Mouse (Mus musculus): ENCODE data around the gene Dspp.

The Dspp gene

GRCm38 (mm10) chr5:104201153-104201950 lies 30.8 kb downstream of the Dspp start:
- peak; percentile 85 for DNase-seq (ENCODE audit: low read depth)

GRCm38 (mm10) chr5:104202351-104202750 lies 31.8 kb downstream of the Dspp start, which contains the start of gene Dmp1:
Dmp1 (plus strand) TSS chr5:104202613.
- DNase-seq (ENCODE audit: low read depth) = no peak

GRCm38 (mm10) chr5:104212531-104212930 lies 42.0 kb downstream of the Dspp start:
- DNase-seq (ENCODE audit: low read depth) = no peak

- DNase-seq (ENCODE audit: low read depth) = peak; percentile 76
Measured at GRCm38 (mm10) chr5:104218926-104219325, 48.4 kb downstream of the Dspp start.

- no peak for DNase-seq (ENCODE audit: low read depth)
Measured at GRCm38 (mm10) chr5:104224299-104224698, 53.8 kb downstream of the Dspp start.

- DNase-seq (ENCODE audit: low read depth) = no peak
Measured at GRCm38 (mm10) chr5:104224750-104225149, 54.2 kb downstream of the Dspp start.

GRCm38 (mm10) chr5:104228497-104228896 lies 58.0 kb downstream of the Dspp start:
- DNase-seq (ENCODE audit: low read depth) = no peak
